Mouse (Mus musculus) brain, embryonic 14.5 days (tissue): ENCODE measurements around the gene Olfr1218.

Experiments
- CTCF ChIP-seq: fragments of 200-500 bp; IDR thresholded peaks from 2 replicates; pipeline ENCODE4 v1.5.1; 2012; ENCODE audit warnings: inconsistent platforms, mild to moderate bottlenecking, moderate library complexity, borderline replicate concordance; ENCODE audit not compliant: insufficient read depth, insufficient read length; ENCODE audit errors: extremely low read depth
- POLR2A ChIP-seq: fragments of 200-500 bp; IDR thresholded peaks from 2 replicates; pipeline ENCODE4 v1.6.1; 2012; ENCODE audit warnings: mild to moderate bottlenecking, inconsistent platforms, borderline replicate concordance; ENCODE audit not compliant: poor library complexity, insufficient read depth, insufficient read length, severe bottlenecking; ENCODE audit errors: extremely low read depth

DNA sequence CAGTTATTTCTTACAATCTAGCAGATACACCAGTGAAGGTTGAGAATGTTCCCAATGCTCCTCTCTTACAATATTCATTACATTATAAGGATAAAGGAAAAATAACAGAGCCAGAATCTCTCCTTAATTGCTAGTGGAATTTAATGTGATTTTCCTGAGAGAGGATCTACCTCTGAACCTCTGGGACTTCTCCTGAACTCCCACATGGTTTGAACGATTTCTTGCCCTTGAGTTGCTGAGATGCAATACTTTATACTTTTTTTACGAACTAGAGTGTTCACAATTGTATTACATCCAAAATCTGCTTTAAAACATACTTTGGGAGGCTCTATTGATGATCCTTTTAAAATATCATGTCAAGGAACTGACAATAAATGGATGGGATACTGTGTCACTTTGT, 54.1 kb downstream of the Olfr1218 start, which contains the start of gene Olfr1215:
- no peak for TF ChIP-seq CTCF
- no peak for TF ChIP-seq POLR2A
